Mouse (Mus musculus) lung, postnatal 14 days (tissue): ENCODE results near the gene Smim1.

Experiments
- DNase-seq: peaks from one replicate; pipeline ENCODE4 v3.0.0; 2021

The Smim1 gene

DNA sequence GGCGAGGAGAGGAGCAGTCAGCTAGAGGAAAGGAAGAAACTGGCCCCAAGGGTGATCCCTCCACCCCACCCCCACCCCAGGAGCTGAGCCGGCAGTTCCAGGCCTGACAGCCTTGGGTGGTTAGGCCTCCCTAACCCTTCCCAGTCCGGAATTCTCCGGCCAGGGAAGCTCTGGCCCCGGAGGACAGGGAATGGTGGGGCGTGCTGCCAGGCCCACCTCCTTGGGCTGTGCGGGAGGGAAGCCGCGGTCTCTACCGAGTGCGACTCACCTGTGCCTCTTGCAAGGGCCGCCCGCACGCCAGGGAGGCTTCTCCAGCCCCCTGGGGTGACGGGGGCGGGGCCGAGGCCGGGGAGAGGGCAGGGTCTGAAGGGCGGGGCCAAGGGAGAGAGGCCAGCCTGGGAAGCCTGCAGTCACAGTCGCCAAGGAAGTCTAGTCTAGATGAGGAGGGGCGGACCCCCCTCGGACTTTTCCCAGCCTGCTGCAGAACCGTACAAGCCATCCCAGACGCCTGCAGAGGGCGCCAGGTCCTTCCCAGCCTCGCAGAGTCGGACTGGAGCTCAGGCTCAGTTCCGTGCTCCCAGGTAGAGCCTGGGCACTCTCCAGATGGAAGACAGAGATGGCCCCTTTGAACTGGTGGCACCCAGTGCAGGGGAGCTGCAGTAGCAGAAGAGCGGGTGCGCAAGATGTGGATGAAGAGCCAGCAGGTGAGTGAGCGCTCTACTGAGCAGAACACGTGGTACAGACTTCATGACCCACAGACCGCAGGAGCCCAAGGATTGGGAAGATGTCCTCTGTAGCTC lies at the start of gene Smim1:
Smim1 (minus strand) TSS at position 590 of the 800 bp plus-strand sequence.
- DNase-seq = peak; percentile 84

GRCm38 (mm10) chr4:154071941-154072340 lies 45.9 kb upstream of the Smim1 start:
- DNase-seq = no peak

DNA sequence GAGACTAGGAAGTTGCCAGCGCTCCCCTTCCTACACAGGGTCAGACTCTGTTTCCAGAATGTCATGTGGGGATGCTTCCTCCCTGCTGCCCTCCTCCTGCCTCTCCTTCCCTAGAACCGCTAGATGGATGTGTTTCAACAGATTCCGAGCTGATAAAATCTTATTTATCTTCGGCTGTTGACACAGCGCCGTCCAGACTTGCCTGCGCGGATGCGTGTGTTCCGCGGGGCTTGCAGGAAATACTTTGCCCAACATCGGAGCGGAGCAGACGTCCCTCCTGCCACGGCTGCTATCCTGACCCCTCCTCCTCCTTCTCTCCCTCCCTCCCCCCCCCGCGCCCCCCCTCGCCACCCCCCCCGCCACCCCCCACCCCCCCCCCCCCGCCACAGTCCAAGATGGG lies 45.5 kb upstream of the Smim1 start:
- no peak for DNase-seq

DNA sequence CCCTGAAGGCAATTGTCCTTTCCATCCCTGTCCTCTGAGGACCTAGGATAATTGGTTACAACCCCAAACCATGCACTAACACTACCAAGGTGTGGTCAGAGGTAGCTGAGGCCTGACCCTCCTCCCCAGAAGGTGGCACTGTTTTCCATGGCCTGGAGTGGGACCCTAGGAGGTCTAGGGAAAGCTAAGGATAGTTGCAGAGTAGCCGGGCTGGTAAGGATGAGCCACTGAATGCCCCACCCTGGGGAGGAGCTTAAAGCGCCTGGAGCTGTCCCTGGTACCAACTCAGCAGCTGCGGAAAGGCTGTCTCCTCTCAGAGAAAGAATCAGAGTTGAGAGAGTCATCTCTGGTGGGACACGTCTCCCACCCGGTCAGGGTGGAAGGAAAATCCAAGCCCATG lies 44.9 kb upstream of the Smim1 start:
- DNase-seq = peak; percentile 20

GRCm38 (mm10) chr4:154064827-154065773 lies 39.1 kb upstream of the Smim1 start:
- DNase-seq = peak; percentile 34

DNA sequence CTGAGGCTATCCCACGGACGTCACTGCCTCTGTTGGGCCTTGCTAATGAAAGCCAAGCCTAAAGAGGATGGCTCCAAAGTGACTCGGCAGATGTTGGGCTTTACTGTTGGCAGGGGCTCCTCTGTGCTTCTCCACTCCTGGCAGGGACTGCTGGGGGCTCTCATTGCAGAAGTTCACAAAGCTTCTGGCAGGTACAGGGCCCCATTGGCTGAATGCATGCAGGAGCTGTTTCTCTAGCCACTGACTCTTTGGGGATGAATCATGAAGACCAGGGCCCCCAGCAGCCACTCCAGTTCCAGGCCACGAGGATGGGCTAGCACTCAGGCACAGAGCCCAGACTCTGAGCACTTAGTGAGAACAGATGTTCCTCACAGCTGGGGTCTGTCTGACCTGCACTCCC lies 31.7 kb upstream of the Smim1 start:
- DNase-seq = no peak

GRCm38 (mm10) chr4:154056661-154057060 lies 30.6 kb upstream of the Smim1 start:
- DNase-seq = no peak

- no peak for DNase-seq
Measured at GRCm38 (mm10) chr4:154056046-154056445, 30.0 kb upstream of the Smim1 start.

DNA sequence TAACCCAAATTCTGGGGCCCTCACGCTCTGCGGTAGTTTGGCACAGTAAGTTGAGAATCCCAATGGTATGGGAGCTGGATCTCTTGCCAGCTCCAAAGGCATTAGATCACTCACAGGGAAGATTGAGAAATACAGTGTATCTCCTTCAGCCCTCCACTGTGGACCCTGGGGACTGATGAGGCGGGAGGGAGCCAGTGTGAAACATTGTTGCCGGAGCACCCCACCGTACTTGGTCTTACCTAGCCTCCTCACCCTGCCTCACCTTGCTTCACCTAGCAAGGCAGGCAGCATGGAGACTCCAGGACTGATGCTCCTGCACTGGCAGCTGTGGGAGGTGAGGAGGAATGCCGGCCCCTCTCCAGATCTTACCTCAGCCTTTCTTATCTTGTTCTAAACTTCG lies 29.5 kb upstream of the Smim1 start:
- no peak for DNase-seq

DNA sequence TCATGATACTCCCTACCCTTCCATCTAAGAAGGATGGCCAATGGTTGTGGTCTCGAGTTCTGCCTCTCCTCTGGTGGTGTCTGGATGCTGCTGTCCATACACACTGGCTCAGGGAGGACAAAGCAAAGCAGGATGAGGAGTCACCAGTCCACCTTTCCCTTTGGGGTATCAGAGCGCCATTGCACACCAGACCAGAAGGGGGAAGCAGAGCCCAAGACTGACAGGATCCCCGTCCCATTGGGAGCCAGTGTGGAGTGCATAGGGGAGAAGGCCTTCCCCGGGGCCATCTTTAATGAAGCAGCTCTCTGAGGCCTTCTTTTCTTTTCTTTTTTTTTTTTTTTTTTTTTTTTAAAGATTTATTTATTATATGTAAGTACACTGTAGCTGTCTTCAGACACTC lies 27.0 kb upstream of the Smim1 start:
- DNase-seq = no peak

DNA sequence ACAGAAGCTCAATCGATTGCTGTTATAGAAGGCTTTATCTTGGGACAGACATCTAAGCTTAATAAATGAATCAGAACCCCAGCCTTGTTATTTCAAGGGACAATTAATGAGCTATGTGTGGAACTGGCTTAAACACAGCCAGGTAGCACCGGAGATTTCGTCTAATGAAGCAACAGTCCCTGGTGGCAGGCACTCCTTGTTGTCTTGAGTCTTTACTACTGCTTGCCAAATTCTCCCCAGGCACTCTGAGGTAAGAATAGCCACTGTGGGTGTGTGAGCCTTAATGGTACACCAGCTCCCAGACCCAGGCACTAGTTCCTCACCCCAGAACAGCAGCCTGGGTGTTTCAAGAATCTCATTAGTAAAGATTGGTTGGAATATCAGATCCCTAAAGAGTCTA lies 25.4 kb upstream of the Smim1 start:
- DNase-seq = no peak

GRCm38 (mm10) chr4:154045837-154046236 lies 19.8 kb upstream of the Smim1 start:
- DNase-seq = no peak

GRCm38 (mm10) chr4:154042577-154042976 lies 16.5 kb upstream of the Smim1 start, which contains the start of gene Ccdc27:
TSS of gene Ccdc27 (minus strand) at chr4:154042677.
- no peak for DNase-seq

GRCm38 (mm10) chr4:154037123-154037522 lies 11.1 kb upstream of the Smim1 start:
- DNase-seq = no peak

DNA sequence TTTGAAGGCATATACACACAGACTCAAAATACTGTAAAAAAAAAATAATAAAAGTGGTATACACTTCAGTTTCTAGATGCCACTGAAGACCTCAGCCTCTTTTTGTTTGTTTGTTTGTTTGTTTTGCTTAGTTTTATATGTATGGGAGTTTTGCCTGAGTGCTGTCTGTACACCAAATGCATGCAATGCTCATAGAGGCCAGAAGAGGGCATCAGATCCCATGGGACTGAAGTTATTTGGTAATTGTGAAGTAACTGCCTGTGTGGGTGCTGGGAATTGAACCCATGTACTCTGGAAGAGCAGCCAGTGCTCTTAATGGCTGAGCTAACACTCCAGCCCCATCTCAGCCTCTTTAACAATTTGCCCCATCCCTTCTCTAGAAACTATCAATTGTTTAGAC lies 2.6 kb upstream of the Smim1 start:
- DNase-seq = no peak

DNA sequence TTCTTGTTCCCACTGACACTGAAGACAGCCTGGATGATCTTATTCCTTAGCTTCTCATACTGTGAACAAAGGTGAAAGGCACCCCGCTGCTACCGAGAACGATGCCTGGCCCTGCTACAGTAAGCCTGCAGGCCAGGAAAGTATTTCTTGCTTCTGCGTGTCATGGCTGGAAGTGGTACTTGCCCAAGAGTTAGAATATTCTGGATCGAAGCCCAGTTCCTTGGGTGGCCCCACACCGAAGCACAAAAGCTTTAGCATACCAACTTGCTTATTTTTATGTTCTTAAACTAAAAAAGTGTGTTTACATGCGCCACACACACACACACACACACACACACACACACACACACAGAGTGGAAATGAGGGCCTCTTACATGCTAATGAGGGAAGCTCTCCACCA lies 2.0 kb upstream of the Smim1 start:
- DNase-seq = no peak

- DNase-seq = no peak
Measured at GRCm38 (mm10) chr4:154026441-154026761, 371 bp upstream of the Smim1 start.

GRCm38 (mm10) chr4:154024729-154025521 lies 1.1 kb downstream of the Smim1 start:
- no peak for DNase-seq

DNA sequence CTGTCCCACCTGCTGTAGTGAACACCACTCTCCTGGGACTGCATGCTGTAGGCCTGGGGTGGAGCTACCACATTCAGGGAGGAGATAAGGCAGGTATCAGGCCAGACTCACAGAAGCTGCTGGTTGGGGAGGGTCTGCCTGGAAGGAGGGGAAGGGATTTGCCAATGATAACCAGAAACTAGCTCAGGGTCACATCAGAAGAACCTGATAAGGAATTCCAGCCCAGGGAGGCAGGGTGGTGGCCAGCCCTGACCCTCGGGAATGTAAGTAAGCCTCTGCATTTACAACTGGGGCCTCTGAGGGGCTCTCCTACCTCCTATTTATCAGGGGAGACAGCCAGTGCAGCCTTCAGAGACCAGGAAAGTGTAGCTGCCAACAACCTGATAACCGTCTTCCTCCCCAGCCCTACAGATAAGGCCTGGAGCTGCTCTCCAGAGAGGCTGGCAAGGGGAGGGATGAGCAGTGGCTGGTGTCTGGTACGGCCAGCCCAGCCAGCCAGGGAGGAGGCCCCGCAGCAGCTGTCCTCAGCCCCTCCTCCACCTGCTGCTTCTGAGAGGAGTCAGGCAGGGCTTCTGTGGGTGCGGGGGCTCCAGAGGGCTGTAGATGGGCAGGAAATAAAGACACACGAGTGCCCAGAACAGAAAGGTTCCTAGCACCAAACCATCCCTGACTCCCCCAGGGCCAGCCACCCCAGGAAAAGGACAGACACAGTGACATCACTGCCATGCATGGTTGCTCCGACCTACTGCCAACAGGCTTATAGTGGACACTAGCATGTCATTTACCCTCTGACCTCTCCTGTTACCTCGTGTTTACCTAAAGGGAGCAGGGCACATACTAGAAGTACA lies 2.1 kb downstream of the Smim1 start:
- DNase-seq = no peak

DNA sequence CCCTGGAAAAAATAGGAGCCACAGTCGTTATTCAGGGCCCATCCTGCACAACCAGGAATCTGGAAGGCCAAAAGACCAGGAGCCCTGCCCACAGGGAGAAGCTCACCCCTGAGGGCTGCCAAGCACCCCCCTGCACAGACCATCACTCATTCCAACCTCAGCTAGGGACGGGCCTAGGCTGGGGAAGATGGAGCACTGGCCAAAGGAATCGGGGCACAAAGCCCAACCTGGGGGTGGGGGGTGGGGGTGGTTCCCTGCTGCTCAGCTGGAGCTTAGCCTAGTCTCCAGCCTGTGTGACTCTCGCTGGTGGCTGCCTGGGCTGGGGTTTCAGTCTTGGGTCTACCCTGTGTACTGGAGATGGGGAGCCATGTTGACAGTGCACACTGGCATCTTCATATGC lies 3.2 kb downstream of the Smim1 start:
- DNase-seq = no peak

DNA sequence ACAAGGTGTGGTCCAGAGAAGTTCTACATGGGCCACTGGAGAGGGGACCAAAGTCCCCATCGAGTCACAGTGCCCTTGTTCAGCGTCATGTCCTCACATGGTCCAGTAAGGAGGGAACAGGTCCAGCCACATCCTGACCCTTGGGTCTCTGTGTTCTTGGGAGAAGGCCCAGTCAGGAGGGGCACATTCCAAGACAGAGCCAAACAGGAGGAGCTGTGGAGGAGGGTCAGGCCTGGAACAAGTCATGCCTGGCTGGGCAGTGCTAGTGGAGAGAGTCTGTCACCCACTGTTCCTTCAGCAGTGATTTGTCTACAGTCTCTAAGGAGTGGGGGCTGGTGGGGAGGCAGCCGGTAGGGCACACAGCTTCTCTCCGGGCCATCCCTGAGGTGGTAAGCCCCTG lies 3.6 kb downstream of the Smim1 start:
- DNase-seq = peak; percentile 77

- peak; percentile 37 for DNase-seq
Measured at GRCm38 (mm10) chr4:154021432-154021831, 4.6 kb downstream of the Smim1 start.
